Mouse (Mus musculus): Measurements from ENCODE around the gene Car5a.

Gene Car5a

DNA sequence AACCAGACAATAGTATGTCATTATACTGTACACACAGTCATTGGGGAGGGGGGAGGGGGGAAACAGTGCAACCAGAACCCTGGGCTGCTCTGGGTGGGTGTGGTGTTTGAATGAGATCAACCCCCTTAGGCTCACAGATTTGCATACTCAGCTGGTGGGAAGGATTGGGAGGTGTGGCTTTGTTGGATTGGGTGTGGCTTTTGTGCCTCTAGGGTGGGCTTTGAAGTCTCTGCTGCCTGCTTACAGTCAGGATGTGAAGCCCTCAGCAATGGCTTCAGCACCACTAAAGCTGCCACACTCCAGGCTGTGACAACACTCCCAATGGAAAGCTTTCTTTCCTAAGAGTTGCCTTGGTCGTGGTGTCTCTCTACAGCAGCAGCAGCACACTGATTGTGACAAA is 57.2 kb downstream of the Car5a start:
- no peak for DNase-seq (ENCODE audit: extremely low read depth, insufficient read length, low spot score)

DNA sequence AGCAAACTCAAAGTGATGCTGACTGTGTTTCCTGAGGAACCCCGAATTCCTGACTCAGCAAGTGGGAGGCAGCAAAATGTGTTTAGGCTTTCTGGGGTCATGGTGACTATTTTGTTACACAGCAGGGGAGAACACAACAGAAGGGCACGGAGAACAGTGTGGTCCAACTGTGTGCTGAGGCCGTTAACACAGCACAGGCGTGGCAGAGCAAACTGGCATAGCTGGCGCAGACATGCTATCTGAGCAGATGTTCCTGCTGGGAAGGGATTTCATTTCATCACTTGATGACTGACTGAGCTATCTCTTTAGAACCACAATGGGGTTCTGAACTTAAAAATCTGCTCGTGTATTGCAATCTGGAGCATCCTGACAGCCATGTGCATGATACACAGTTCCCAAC is 59.3 kb downstream of the Car5a start:
- DNase-seq (ENCODE audit: extremely low read depth, insufficient read length, low spot score), result no peak

DNA sequence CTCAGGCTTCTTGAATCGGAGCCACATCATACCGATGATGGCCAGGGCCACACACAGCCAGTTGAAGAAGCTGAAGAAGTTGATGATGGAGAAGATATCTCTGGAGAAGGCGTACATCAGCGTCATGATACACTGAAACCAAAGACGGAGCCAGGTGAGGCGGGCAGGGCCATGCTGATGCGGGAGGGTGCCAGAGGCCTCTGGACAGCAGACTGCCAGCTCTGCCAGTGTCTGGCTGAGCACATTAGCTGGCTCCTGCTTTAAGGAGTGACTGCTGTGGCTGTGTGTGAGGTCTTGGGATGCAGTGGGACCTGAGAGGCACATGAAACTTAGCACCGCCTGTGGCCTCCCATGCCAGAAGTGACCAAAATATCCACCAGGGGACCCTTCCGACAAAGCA is 59.7 kb downstream of the Car5a start:
- no peak for DNase-seq (ENCODE audit: extremely low read depth, insufficient read length, low spot score)

DNA sequence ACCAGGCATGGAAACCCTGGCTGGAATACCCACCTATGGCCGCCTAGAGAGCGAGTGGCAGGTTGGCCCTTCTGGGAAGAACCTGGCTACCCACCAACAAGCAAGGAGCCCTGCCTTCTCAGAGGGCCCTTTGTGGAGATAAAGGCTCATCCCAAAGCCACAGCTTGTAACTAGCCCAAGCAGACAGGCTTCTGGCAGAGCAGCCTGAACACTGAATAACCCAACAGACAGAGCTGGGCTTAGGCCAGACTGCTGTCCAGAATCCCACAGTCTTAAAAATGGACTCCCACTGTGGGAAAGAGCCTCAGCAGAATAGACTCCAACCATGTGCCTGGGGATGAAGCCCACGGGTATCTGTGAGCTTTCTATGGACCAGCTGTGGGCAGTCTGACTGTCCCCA is 60.5 kb downstream of the Car5a start:
- no peak for DNase-seq (ENCODE audit: extremely low read depth, insufficient read length, low spot score)

DNA sequence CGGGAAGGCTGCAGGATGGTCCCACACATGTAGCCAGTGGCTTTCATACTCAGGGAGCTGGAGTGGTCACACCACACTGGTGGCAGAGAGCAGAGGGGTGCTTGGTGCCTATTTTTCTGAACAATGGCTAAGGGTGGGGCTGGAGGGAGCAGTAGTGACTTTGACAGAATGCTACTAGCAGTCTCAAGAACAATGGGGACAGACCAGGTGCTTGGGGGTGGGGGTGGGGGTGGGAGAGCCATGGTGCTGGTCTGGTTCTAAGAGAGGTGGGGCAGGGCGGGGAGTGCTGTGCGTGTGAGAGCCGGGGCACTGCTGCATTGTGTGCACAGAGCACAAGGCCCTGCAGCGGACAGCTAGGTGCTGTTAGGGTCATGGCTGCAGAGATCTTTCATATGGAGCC is 62.8 kb downstream of the Car5a start:
- no peak for DNase-seq (ENCODE audit: extremely low read depth, insufficient read length, low spot score)

DNA sequence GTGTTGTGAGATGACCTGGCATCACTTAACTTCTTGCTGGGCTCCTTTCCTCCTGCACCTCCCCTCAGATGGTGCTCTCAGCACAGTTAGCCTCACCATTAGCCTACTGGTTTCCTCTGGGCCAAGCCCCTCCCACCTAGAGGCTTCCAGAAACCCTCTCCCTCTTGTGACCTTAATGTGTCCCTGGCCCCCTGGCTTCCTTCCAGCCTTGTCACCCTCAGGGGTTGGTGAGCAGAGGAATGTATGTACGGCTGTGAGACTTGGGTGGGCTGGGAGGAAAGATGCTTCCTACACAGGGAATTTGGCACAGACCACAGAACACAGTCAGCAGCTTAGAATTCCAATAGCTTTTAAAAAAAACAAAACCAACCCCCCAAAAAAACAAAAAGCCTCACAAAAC is 63.9 kb downstream of the Car5a start:
- no peak for DNase-seq (ENCODE audit: extremely low read depth, insufficient read length, low spot score)

DNA sequence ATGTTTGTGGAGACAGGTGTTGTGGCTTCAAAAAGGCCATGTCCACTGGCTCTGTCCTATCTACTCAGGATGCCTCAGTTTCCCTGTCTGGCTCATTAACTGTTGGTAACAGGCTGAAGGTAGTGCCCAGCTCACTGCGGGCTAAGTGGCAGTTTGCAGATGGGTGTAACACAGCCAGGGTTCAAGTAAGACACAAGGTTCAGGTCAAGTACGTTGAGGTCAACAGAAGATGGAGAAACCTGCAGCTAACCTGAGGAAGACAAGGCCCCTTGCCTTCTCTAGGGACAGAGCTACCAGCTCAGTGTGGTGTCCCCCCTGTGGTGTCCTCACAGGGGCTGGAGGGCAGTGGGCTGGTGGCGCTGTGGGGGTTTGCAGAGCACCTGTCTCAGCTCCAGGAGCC is 65.0 kb downstream of the Car5a start:
- DNase-seq (ENCODE audit: extremely low read depth, insufficient read length, low spot score), result no peak

DNA sequence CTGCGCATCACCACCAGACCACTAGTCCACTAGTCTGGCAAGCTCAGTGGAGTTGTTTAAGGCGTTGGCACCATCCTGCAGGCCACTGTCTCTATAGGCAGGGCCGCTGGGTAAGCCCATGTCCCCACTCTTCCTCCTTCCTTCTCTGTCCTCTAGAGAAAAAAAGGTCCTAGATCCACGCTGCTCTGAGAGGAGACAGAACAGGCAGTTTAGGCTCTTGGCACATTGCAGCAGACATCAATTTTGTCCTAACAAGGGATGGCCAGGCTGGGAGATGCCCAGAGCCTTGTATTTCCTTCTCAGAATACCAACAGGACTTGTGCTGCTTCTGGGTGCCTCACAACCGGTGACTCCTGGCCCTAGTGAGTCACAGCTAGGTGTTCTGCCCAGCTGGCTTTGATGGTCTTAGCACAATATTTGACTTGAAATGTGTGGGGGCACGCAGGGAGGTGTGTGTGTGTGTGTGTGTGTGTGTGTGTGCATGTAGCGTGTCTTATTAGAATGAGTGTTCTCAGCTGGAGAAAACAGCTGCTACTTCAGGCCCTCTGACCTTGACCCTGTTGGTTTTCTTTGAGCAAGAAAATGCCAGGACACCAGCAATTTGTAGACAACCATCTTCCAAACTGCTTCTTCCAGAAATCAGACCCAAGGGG is 66.8 kb downstream of the Car5a start:
- no peak for DNase-seq (ENCODE audit: extremely low read depth, insufficient read length, low spot score)

DNA sequence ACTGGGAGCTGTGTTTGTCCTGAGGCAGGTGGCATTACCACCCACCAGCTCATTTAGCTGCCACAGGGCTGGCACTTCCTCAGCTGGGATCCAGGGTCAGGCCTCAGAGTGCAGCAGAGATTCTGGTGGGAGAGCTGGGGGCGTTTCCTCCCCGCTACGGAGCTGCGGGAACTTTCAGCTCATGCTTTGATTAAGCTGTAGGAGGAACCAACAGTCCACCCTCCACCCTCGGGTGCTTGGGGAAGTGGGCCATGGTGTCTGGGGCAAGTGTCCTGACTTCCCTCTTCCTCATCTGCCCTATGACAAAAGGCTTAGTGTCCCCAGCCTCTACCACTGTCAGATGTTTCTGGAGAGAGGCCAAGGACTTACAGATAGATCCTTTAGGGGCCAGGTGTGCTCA is 67.5 kb downstream of the Car5a start:
- no peak for DNase-seq (ENCODE audit: extremely low read depth, insufficient read length, low spot score)

DNA sequence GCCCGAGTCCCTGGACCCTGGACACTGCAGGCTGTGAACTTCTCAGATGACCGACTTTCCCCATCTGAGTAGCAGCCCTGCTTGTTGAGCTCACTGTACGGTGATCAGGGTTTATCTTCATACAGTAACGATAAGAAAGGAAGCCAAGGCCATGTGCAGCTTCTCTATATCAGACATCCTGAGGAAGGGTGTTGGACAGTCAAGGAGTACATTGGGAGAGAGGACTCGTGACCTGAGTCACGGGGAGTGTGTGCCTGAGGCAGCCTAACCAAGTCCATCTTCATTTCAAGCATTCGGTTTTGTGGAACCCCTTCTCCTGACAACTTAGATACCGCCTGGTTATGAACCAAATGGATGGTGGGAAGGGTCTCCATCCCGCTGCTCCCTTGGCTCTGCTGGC is 69.2 kb downstream of the Car5a start:
- no peak for DNase-seq (ENCODE audit: extremely low read depth, insufficient read length, low spot score)

DNA sequence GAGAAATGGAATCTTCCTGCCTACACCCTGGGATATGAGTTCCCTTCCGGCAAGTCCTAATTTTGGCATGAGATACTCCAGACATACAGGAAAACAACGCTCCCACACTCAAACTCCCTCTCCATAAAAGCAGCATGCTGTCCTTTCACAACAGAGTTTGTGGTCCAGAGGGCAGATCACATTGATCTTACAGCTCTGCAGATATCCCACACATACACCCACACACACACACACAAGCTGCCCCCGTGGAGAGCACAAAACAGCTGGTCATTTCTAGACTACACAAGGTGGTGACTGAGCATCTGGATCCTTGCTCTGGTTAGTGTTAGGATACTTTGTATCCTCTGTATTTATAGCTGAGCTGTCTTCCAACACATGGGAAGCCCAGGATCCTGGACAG is 69.7 kb downstream of the Car5a start:
- no peak for DNase-seq (ENCODE audit: extremely low read depth, insufficient read length, low spot score)

DNA sequence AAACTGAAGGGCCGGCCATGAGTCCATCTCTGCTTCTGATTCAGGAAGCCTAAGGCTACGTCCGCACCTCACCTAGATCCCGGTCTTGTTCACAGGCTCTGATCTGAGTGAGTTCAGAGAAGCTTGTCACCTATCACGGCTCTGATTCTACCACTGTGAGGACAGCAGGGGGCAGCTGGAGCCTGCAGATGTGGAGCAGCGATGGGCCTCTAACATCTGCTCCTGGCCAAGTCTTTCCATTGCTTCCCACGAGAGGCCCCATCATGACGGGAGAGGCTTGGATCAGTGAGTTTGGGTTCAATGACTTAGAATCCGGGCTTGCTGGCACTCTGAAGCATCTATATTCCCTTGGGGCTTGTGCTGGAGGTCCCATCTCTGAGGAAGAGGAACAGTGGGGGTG is 70.7 kb downstream of the Car5a start:
- peak; percentile 36 for DNase-seq (ENCODE audit: extremely low read depth, insufficient read length, low spot score)

DNA sequence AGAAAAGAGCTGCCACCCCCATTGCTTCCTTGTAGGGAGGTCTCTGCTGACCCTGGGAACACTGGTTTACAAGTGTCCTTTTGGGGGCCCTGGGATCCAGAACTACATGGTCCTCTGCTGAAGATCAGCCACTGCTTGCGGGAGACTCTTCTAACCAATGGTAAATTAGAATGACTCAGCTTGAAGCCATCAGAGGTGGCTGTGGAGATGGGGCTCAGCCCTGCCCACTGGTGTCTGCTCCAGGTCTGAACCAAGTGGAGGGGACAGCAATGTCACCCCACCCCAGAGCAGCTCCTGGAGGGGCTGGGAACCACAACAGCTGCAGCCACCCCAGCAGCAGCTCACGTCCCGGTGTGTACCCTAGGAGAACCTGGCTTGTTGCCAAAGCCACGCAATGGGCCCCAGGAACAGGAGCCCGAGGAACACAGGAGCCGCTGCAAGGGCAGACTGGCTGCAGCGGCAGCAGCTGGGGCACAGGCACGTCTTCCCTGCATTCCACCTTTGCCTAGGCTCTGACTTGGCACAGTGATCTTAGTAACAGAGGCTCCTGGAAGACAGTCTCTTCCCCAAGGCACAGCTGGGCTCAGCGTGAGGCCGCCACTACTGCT is 72.8 kb downstream of the Car5a start:
- peak; percentile 55 for DNase-seq (ENCODE audit: extremely low read depth, insufficient read length, low spot score)

DNA sequence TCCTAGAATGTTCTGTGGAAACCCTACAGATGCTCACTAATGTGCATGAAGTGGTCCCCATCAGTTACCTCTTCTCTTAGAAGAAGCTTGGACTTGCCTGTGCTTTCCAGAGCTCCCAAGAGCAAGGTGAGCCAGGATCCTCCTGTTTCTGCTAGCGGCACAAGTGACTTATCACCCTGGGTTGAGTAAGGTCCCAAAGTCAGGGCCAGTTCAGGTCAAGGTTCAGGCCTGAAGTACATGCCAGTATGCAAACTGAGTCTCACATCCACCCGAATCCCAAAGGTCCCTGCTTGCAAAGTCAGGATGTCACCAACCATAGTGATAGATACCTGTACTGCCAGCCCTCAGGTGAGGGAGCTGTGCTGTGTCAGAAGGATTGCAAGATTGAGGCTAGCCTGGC is 74.5 kb downstream of the Car5a start:
- no peak for DNase-seq (ENCODE audit: extremely low read depth, insufficient read length, low spot score)

DNA sequence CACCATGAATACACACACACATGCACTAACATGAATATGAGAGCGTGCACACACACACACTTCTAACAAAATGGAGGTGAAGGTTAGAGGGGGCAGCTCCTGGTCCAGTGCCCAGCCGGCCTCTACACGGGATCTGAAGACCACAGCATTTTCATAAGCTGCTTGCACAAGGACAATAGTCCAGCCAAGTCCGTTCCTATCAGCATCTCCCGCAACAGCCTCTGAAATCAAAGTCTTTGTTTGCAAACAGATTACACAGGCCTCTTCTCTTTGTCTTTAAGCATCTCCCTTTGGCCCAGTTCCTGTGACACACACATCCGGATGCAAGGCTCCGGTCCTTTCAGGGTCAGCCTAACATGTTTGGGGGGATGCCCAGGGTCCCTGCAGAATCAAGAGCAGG is 75.8 kb downstream of the Car5a start:
- no peak for DNase-seq (ENCODE audit: extremely low read depth, insufficient read length, low spot score)

DNA sequence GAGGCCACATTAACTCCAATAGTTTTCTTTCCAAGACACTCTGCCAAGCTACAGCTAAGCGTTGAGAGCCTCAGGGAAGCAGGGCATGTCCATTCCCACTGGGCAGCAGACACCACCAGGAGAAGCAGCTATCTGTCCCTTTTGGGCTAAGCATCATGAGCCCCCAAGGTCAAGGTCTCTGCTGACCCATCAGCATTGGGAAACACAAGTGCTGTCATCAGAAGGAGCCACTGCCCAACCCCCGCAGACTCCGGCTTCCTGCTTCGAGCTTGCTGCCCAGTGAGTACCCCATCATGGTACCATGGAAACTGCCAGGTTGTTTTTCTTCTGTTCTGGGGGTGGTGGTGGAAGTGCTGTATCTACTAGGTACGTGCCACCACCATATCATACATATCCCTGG is 76.5 kb downstream of the Car5a start:
- DNase-seq (ENCODE audit: extremely low read depth, insufficient read length, low spot score), result no peak
